Mouse (Mus musculus): ENCODE measurements around the gene Tssk3. TPM values are rescaled to one million over a fixed set of nuclear protein-coding genes. Genes with fewer than 3 reads are reported as not detected.

Gene Tssk3
- total and polyA plus RNA-seq, 3 experiments = 0.38 TPM; not detected in 2

DNA sequence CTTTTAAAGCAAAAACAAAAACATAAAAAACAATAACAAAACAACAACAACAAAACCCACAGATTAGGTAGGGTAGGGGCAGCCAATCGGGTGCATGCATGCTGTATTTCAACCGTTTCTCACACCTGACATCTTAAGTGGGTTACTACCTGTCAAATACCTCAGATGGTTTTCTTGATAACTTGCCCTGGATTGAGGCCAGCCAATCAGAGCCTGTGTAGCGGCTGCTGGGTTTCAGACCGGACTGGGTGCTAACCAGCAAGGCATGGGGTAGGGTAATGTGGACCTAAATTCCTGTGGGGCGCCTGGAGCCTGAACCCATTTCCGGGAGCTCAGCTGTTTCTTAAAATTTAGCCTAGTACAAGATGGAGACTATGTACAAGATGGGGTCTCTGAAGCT is 49.7 kb downstream of the Tssk3 start:
- Histone ChIP-seq H3K27me3 (ENCODE audit: insufficient read depth, low read length) (peaks cover 63% of the 10 kb centered on the region), H3K36me3 (replicated peaks) (no peaks in the 10 kb centered on the region), H3K4me1 (ENCODE audit: insufficient read depth, low read depth, low read length) (no peaks in the 10 kb centered on the region; the same call in 1 of the 2 replicates), H3K9me3 (replicated peaks) (no peaks in the 10 kb centered on the region), H3K4me3 (ENCODE audit: low read depth, low read length) (no peak overlapping the region)
- ATAC-seq (ENCODE audit: extremely low read depth, insufficient number of reproducible peaks, low FRiP score, poor library complexity, severe bottlenecking) (no peak), DNase-seq (ENCODE audit: low spot score) (no peak)
- TF ChIP-seq GATA2 (IDR thresholded peaks at IDR 0.05; ENCODE audit: borderline replicate concordance, low read depth, low read length) (no peak), TAL1 (conservative IDR thresholded peaks at IDR 0.05; ENCODE audit: low read depth, low read length) (no peak), GATA1 (IDR thresholded peaks at IDR 0.05; ENCODE audit: borderline replicate concordance, low read length) (no peak), CTCF (IDR thresholded peaks at IDR 0.05; ENCODE audit: low read depth, low read length) (no peak), POLR2AphosphoS5 (IDR thresholded peaks at IDR 0.05; ENCODE audit: insufficient replicate concordance, low read depth, low read length) (no peak)

GRCm38 (mm10) chr4:129440340-129441063 is 50.3 kb downstream of the Tssk3 start, which contains the start of gene Zbtb8b:
TSS of gene Zbtb8b (minus strand) at chr4:129440853.
- Histone ChIP-seq H3K9me3 (replicated peaks) (no peaks in the 10 kb centered on the region), H3K4me3 (ENCODE audit: low read depth, low read length) (no peak within 1 kb of the TSS), H3K27me3 (ENCODE audit: insufficient read depth, low read length) (peaks cover 64% of the 10 kb centered on the region), H3K4me1 (ENCODE audit: insufficient read depth, low read depth, low read length) (no peaks in the 10 kb centered on the region; the same call in 1 of the 2 replicates), H3K36me3 (replicated peaks) (no peaks in the 10 kb centered on the region)
- ATAC-seq (ENCODE audit: extremely low read depth, insufficient number of reproducible peaks, low FRiP score, poor library complexity, severe bottlenecking) (no peak), DNase-seq (ENCODE audit: low spot score) (no peak)
- TF ChIP-seq GATA1 (IDR thresholded peaks at IDR 0.05; ENCODE audit: borderline replicate concordance, low read length) (no peak), TAL1 (conservative IDR thresholded peaks at IDR 0.05; ENCODE audit: low read depth, low read length) (no peak)

Other genes with a start within 250 kb of the Tssk3 start
- 67.9 and 76.6 TPM in 2 replicates for gene C77080, start 229.6 kb downstream of the Tssk3 start, total RNA-seq (2014; fragmentation: Nextera tagmentation)
- 22.0 and 23.6 TPM in 2 replicates for gene C77080, start 229.6 kb downstream of the Tssk3 start, total RNA-seq (2017)
- 182 and 196 TPM in 2 replicates for gene C77080, start 229.6 kb downstream of the Tssk3 start, polyA plus RNA-seq (2012)
- gene Sync, start 203.4 kb downstream of the Tssk3 start, total RNA-seq (2014; fragmentation: Nextera tagmentation) = 17.2 and 18.7 TPM in 2 replicates
- 2.1 TPM in 2 replicates for gene Sync, start 203.4 kb downstream of the Tssk3 start, total RNA-seq (2017)
- 6.1 and 6.9 TPM in 2 replicates for gene Sync, start 203.4 kb downstream of the Tssk3 start, polyA plus RNA-seq (2012)
- gene Rbbp4, start 155.7 kb downstream of the Tssk3 start, total RNA-seq (2014; fragmentation: Nextera tagmentation) = 223 and 238 TPM in 2 replicates
- 120 and 127 TPM in 2 replicates for gene Rbbp4, start 155.7 kb downstream of the Tssk3 start, total RNA-seq (2017)
- 64.7 and 74.1 TPM in 2 replicates for gene Rbbp4, start 155.7 kb downstream of the Tssk3 start, polyA plus RNA-seq (2012)
- 12.0 and 15.3 TPM in 2 replicates for gene Zbtb8os, start 155.3 kb downstream of the Tssk3 start, total RNA-seq (2014; fragmentation: Nextera tagmentation)
- 57.2 and 77.1 TPM in 2 replicates for gene Zbtb8os, start 155.3 kb downstream of the Tssk3 start, total RNA-seq (2017)
- 2.3 and 2.8 TPM in 2 replicates for gene Zbtb8os, start 155.3 kb downstream of the Tssk3 start, polyA plus RNA-seq (2012)
- gene Zbtb8a, start 112.9 kb downstream of the Tssk3 start, total RNA-seq (2014; fragmentation: Nextera tagmentation) = not detected in 2 replicates
- gene Zbtb8a, start 112.9 kb downstream of the Tssk3 start, total RNA-seq (2017) = 0.64 and 0.87 TPM in 2 replicates
- gene Zbtb8a, start 112.9 kb downstream of the Tssk3 start, polyA plus RNA-seq (2012) = 0.14 and 0.17 TPM in 2 replicates
- gene Zbtb8b, start 50.2 kb downstream of the Tssk3 start, total RNA-seq (2014; fragmentation: Nextera tagmentation) = not detected in 2 replicates
- gene Zbtb8b, start 50.2 kb downstream of the Tssk3 start, total RNA-seq (2017) = 0.06 and 0.16 TPM in 2 replicates
- not detected in 2 replicates for gene Zbtb8b, start 50.2 kb downstream of the Tssk3 start, polyA plus RNA-seq (2012)
- 25.0 and 91.3 TPM in 2 replicates for gene Bsdc1, start 29.4 kb downstream of the Tssk3 start, total RNA-seq (2014; fragmentation: Nextera tagmentation)
- gene Bsdc1, start 29.4 kb downstream of the Tssk3 start, total RNA-seq (2017) = 28.4 and 29.1 TPM in 2 replicates
- gene Bsdc1, start 29.4 kb downstream of the Tssk3 start, polyA plus RNA-seq (2012) = 25.7 and 34.8 TPM in 2 replicates
- gene Fam229a, start 168 bp upstream of the Tssk3 start, total RNA-seq (2014; fragmentation: Nextera tagmentation) = not detected in 2 replicates
- not detected in 2 replicates for gene Fam229a, start 168 bp upstream of the Tssk3 start, total RNA-seq (2017)
- 0.31 TPM in 1 of 2 replicates, not detected in the other for gene Fam229a, start 168 bp upstream of the Tssk3 start, polyA plus RNA-seq (2012)
- gene Marcksl1, start 22.6 kb upstream of the Tssk3 start, total RNA-seq (2014; fragmentation: Nextera tagmentation) = 14.5 and 18.7 TPM in 2 replicates
- 13.4 and 13.6 TPM in 2 replicates for gene Marcksl1, start 22.6 kb upstream of the Tssk3 start, total RNA-seq (2017)
- gene Marcksl1, start 22.6 kb upstream of the Tssk3 start, polyA plus RNA-seq (2012) = 38.9 and 47.0 TPM in 2 replicates
- gene Hdac1, start 51.7 kb upstream of the Tssk3 start, total RNA-seq (2014; fragmentation: Nextera tagmentation) = 79.8 and 86.5 TPM in 2 replicates
- gene Hdac1, start 51.7 kb upstream of the Tssk3 start, total RNA-seq (2017) = 64.5 and 76.7 TPM in 2 replicates
- gene Hdac1, start 51.7 kb upstream of the Tssk3 start, polyA plus RNA-seq (2012) = 53.7 and 63.6 TPM in 2 replicates
- gene Lck, start 82.6 kb upstream of the Tssk3 start, total RNA-seq (2014; fragmentation: Nextera tagmentation) = 3.5 TPM in 1 of 2 replicates, not detected in the other
- gene Lck, start 82.6 kb upstream of the Tssk3 start, total RNA-seq (2017) = 1.7 and 2.1 TPM in 2 replicates
- gene Lck, start 82.6 kb upstream of the Tssk3 start, polyA plus RNA-seq (2012) = 1.3 and 1.8 TPM in 2 replicates
- not detected in 2 replicates for gene Fam167b, start 87.5 kb upstream of the Tssk3 start, total RNA-seq (2014; fragmentation: Nextera tagmentation)
- not detected in 2 replicates for gene Fam167b, start 87.5 kb upstream of the Tssk3 start, total RNA-seq (2017)
- not detected in 2 replicates for gene Fam167b, start 87.5 kb upstream of the Tssk3 start, polyA plus RNA-seq (2012)
- 152 and 159 TPM in 2 replicates for gene Eif3i, start 109.6 kb upstream of the Tssk3 start, total RNA-seq (2014; fragmentation: Nextera tagmentation)
- gene Eif3i, start 109.6 kb upstream of the Tssk3 start, total RNA-seq (2017) = 241 and 272 TPM in 2 replicates
- gene Eif3i, start 109.6 kb upstream of the Tssk3 start, polyA plus RNA-seq (2012) = 130 and 133 TPM in 2 replicates
- gene Tmem234, start 109.6 kb upstream of the Tssk3 start, total RNA-seq (2014; fragmentation: Nextera tagmentation) = 129 and 155 TPM in 2 replicates
- 104 and 120 TPM in 2 replicates for gene Tmem234, start 109.6 kb upstream of the Tssk3 start, total RNA-seq (2017)
- gene Tmem234, start 109.6 kb upstream of the Tssk3 start, polyA plus RNA-seq (2012) = 207 and 224 TPM in 2 replicates
- 1.7 TPM in 1 of 2 replicates, not detected in the other for gene Dcdc2b, start 123.2 kb upstream of the Tssk3 start, total RNA-seq (2014; fragmentation: Nextera tagmentation)
- gene Dcdc2b, start 123.2 kb upstream of the Tssk3 start, total RNA-seq (2017) = 0.33 TPM in 1 of 2 replicates, not detected in the other
- gene Dcdc2b, start 123.2 kb upstream of the Tssk3 start, polyA plus RNA-seq (2012) = 0.25 TPM in 1 of 2 replicates, not detected in the other
- 23.6 and 24.4 TPM in 2 replicates for gene Iqcc, start 128.1 kb upstream of the Tssk3 start, total RNA-seq (2014; fragmentation: Nextera tagmentation)
- 35.0 and 36.7 TPM in 2 replicates for gene Iqcc, start 128.1 kb upstream of the Tssk3 start, total RNA-seq (2017)
- gene Iqcc, start 128.1 kb upstream of the Tssk3 start, polyA plus RNA-seq (2012) = 7.0 and 8.8 TPM in 2 replicates
- 1.1 TPM in 1 of 2 replicates, not detected in the other for gene Ccdc28b, start 132.9 kb upstream of the Tssk3 start, total RNA-seq (2014; fragmentation: Nextera tagmentation)
- 20.7 and 23.8 TPM in 2 replicates for gene Ccdc28b, start 132.9 kb upstream of the Tssk3 start, total RNA-seq (2017)
- gene Ccdc28b, start 132.9 kb upstream of the Tssk3 start, polyA plus RNA-seq (2012) = 4.8 and 4.9 TPM in 2 replicates
- gene Txlna, start 150.0 kb upstream of the Tssk3 start, total RNA-seq (2014; fragmentation: Nextera tagmentation) = 35.5 and 39.7 TPM in 2 replicates
- gene Txlna, start 150.0 kb upstream of the Tssk3 start, total RNA-seq (2017) = 73.5 and 79.6 TPM in 2 replicates
- 57.1 and 62.5 TPM in 2 replicates for gene Txlna, start 150.0 kb upstream of the Tssk3 start, polyA plus RNA-seq (2012)
- 54.7 and 57.9 TPM in 2 replicates for gene Kpna6, start 181.7 kb upstream of the Tssk3 start, total RNA-seq (2014; fragmentation: Nextera tagmentation)
- 21.0 and 23.1 TPM in 2 replicates for gene Kpna6, start 181.7 kb upstream of the Tssk3 start, total RNA-seq (2017)
- 19.9 and 21.0 TPM in 2 replicates for gene Kpna6, start 181.7 kb upstream of the Tssk3 start, polyA plus RNA-seq (2012)
- 18.3 and 24.8 TPM in 2 replicates for gene Tmem39b, start 205.8 kb upstream of the Tssk3 start, total RNA-seq (2014; fragmentation: Nextera tagmentation)
- 2.1 and 3.9 TPM in 2 replicates for gene Tmem39b, start 205.8 kb upstream of the Tssk3 start, total RNA-seq (2017)
- 31.1 and 34.3 TPM in 2 replicates for gene Tmem39b, start 205.8 kb upstream of the Tssk3 start, polyA plus RNA-seq (2012)